Mouse (Mus musculus) liver, embryonic 14.5 days (tissue): ENCODE results near the gene Memo1. TPM values are rescaled to one million over a fixed set of nuclear protein-coding genes. Genes with fewer than 3 reads are reported as not detected.

ENCODE experiments used
- ATAC-seq: fragments of 200-750 bp; cut with Nextera tagmentation; 2 replicates; pipeline ENCODE4 v1.8.0; 2017; ENCODE audit warnings: moderate number of reproducible peaks, mild to moderate bottlenecking, moderate library complexity; ENCODE audit not compliant: insufficient read depth
- DNase-seq, 3 experiments: peaks; one replicate each; pipeline ENCODE4 v3.0.0-alpha.2; 2012 to 2013; ENCODE audit warnings: low read depth in 3 of 3, low spot score in 3 of 3
- H3K27ac ChIP-seq: fragments of 300-500 bp; sonication (generic); 2 replicates; pipeline ENCODE4 v1.5.1; 2014; ENCODE audit warnings: moderate library complexity, mild to moderate bottlenecking, control low read depth, inconsistent platforms
- H3K27me3 ChIP-seq: fragments of 300-500 bp; sonication (generic); 2 replicates; pipeline ENCODE4 v1.6.1; 2014; ENCODE audit warnings: mild to moderate bottlenecking, low read length, moderate library complexity; ENCODE audit not compliant: control insufficient read depth, insufficient read depth
- H3K36me3 ChIP-seq: fragments of 300-500 bp; sonication (generic); replicated peaks from 2 replicates; pipeline ENCODE4 v1.6.1; 2014; ENCODE audit warnings: low read depth; ENCODE audit not compliant: control insufficient read depth, insufficient read depth
- H3K4me1 ChIP-seq, 2 experiments: fragments of 200-500 bp in 1 of 2; fragments of 300-500 bp in 1 of 2; sonication (generic) in 1 of 2; replicated peaks; 2 replicates each; pipeline ENCODE4 v1.6.1; 2012 to 2014; ENCODE audit warnings: antibody characterized with exemption in 1 of 2, inconsistent platforms in 1 of 2, low read length in 1 of 2; ENCODE audit not compliant: control insufficient read depth in 2 of 2, insufficient read depth in 2 of 2
- H3K4me2 ChIP-seq: fragments of 300-500 bp; sonication (generic); 2 replicates; pipeline ENCODE4 v1.6.1; 2014; ENCODE audit warnings: low read depth, mild to moderate bottlenecking, control low read depth, moderate library complexity
- H3K4me3 ChIP-seq, 2 experiments: fragments of 200-500 bp in 1 of 2; fragments of 300-500 bp in 1 of 2; sonication (generic) in 1 of 2; 2 replicates each; pipeline ENCODE4 v1.5.1; 2012 to 2014; ENCODE audit warnings: low read depth in 2 of 2, low read length in 2 of 2, mild to moderate bottlenecking in 2 of 2, control low read depth in 1 of 2, inconsistent platforms in 1 of 2, moderate library complexity in 1 of 2; ENCODE audit not compliant: insufficient read depth in 1 of 2
- H3K9ac ChIP-seq: fragments of 300-500 bp; sonication (generic); replicated peaks from 2 replicates; pipeline ENCODE4 v1.6.1; 2014; ENCODE audit warnings: mild to moderate bottlenecking, control low read depth, moderate library complexity
- H3K9me3 ChIP-seq: fragments of 300-500 bp; sonication (generic); 2 replicates; pipeline ENCODE4 v1.6.1; 2016; ENCODE audit warnings: low read length, mixed read lengths; ENCODE audit not compliant: control insufficient read depth
- CTCF ChIP-seq: IDR thresholded peaks from 2 replicates; pipeline ENCODE4 v1.5.1; 2016; ENCODE audit warnings: antibody characterized with exemption, low read depth, control low read depth
- EP300 ChIP-seq: IDR thresholded peaks from 2 replicates; pipeline ENCODE4 v1.6.1; 2016; ENCODE audit warnings: antibody characterized with exemption, low read depth
- WGBS: fragments of 180-500 bp; shearing (Covaris S2); extraction: QIAGEN DNeasy Blood & Tissue Kit; methylation state at CpG from one replicate; pipeline ENCODE4 v1.1.7; 2014; ENCODE audit not compliant: insufficient replicate concordance; 5-methylcytosine and 5-hydroxymethylcytosine counted together
- polyA plus RNA-seq, 2 experiments: library from polyadenylated mRNA; depleted of rRNA in 1 of 2; stranded (reverse) in 1 of 2; unstranded in 1 of 2; fragments of >200 nt; fragmentation: Nextera tagmentation in 1 of 2; extraction: Ambion mirVana in 1 of 2; gene quantifications; 2 replicates each; pipeline versions ENCODE4 v1.2.1 to v1.2.3; 2012 to 2014

Memo1 gene
- 24.4 and 38.8 TPM in 2 replicates for polyA plus RNA-seq (2012; rRNA removed)
- 111 and 116 TPM in 2 replicates for polyA plus RNA-seq (2014; fragmentation: Nextera tagmentation; extraction: Ambion mirVana)

DNA sequence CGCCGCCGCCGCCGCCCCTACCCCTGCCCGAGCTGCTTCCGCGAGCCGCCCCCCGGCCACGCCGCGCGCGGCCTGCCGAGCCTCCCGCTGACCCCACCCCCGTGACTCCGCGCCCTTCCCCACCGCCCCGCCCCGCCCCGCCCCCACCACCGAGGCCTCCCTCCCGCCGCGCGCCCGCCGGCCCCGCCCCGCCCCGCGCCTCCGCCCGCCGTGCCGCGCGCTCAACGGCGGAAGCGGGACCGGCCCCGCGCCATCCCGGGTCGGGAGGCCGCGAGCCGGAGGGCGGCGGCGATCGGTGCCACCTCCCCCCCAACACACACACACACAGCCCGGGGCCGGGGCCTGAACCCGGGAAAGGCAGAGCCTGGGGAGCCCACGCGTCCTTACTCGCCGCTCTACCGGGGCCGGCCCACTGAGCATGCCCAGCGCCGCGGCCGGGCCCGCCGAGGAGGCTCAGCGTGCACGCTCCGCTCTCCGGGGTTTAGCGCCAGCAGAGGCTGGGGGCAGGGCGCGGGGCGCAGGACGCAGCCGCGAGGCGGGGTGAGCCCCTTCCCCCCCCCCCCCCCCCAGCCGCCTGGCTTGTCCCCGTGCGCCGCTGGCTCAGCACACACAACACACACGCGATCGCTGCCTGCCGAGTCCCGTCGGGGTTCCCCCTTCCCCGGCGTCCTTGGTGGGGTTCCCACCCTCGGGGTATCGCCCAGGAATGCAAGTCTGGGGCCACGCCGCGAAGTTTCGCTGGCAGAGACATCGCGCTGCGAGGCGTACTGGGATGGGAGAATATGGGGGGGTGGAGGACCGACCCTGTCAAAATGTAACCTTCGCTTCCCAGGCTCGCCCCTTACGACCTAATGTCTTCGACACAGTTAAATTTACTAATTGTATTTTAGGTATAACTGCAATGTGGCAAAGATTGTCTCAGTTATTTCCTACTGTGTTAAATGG, at the start of gene Memo1:
Memo1 (minus strand) TSS at position 496 of the 945 bp plus-strand sequence.
- Histone ChIP-seq H3K4me3 (peak within 1 kb of the TSS; percentile 84 to 85), H3K9ac (peak within 1 kb of the TSS; percentile 88), H3K4me2 (peak within 1 kb of the TSS; percentile 98), H3K27me3 (no peaks in the 10 kb centered on the region), H3K36me3 (peaks cover 11% of the 10 kb centered on the region), H3K27ac (peak within 1 kb of the TSS; percentile 87), H3K9me3 (no peaks in the 10 kb centered on the region), H3K4me1 (peaks cover 19 to 20% of the 10 kb centered on the region in 2 experiments)
- no peak for TF ChIP-seq CTCF
- no peak for TF ChIP-seq EP300
- DNase-seq (no peak), ATAC-seq (peak; percentile 85)
- 1% methylated on average over 54 of the region's 110 CpGs for WGBS

DNA sequence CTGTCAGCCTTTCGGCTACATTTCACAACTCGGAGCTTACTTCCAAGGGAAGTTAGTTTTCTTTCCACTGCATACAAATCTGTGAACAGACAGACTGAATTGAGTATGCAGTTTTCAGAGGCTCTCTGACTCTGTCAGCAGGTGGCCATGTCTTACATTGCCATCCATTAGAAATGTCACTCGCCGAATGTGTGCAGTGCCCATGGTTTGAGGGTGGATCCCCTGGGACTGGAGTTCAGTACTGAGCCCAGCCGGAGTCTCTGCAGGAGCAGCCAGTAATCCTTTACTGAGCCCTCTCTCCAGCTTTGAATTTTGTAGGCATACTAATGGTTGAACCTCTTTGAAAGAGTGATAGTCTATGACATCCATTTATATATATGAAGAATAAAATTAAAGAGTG, 45.8 kb upstream of the Memo1 start:
- Histone ChIP-seq H3K27ac (no peak overlapping the region), H3K4me3 (no peak overlapping the region), H3K4me1 (peaks cover 12 to 20% of the 10 kb centered on the region in 2 experiments), H3K9me3 (no peaks in the 10 kb centered on the region), H3K9ac (no peak overlapping the region), H3K27me3 (no peaks in the 10 kb centered on the region), H3K4me2 (peak overlapping the region; percentile 3; the same call in 1 of the 2 replicates), H3K36me3 (no peaks in the 10 kb centered on the region)
- WGBS, result 70% methylated on average over 5 of the region's 5 CpGs
- no peak for ATAC-seq
- no peak for DNase-seq
- TF ChIP-seq CTCF (no peak), EP300 (no peak)

- Histone ChIP-seq H3K9ac (peak within 1 kb of the TSS; percentile 82), H3K27ac (peak within 1 kb of the TSS; percentile 81), H3K27me3 (no peaks in the 10 kb centered on the region), H3K4me1 (peaks cover 12 to 20% of the 10 kb centered on the region in 2 experiments), H3K4me2 (peak within 1 kb of the TSS; percentile 84), H3K9me3 (no peaks in the 10 kb centered on the region), H3K36me3 (no peaks in the 10 kb centered on the region), H3K4me3 (peak within 1 kb of the TSS; percentile 68 to 86)
- ATAC-seq (peak; percentile 89), DNase-seq (peak; percentile 44 to 60 (median 54))
- WGBS, result 0% methylated on average over 74 of the region's 90 CpGs
- TF ChIP-seq CTCF, result no peak
- no peak for TF ChIP-seq EP300
These were observed 43.9 kb upstream of the Memo1 start, which contains the start of gene Spast for GRCm38 (mm10) chr17:74338937-74339804. TSS of gene Spast (plus strand) at chr17:74338987.

- H3K4me3 ChIP-seq, result peak overlapping the region; percentile 68 to 86
- peak overlapping the region; percentile 84 for H3K4me2 ChIP-seq
- peak overlapping the region; percentile 81 for H3K27ac ChIP-seq
- ATAC-seq (peak; percentile 95), DNase-seq (peak; percentile 88 to 90 (median 89))
- TF ChIP-seq EP300 (no peak), CTCF (0 out of 2 replicates have a peak, but pooled peaks have one; percentile 3)
- H3K9me3 ChIP-seq, result no peaks in the 10 kb centered on the region
- H3K36me3 ChIP-seq, result no peaks in the 10 kb centered on the region
- under 1% methylated on average over 47 of the region's 50 CpGs for WGBS
- no peaks in the 10 kb centered on the region for H3K27me3 ChIP-seq
- H3K4me1 ChIP-seq, result peaks cover 12 to 20% of the 10 kb centered on the region in 2 experiments
- peak overlapping the region; percentile 82 for H3K9ac ChIP-seq
These were observed 43.1 kb upstream of the Memo1 start for GRCm38 (mm10) chr17:74338225-74338931.
